Mouse (Mus musculus) kidney, postnatal 25 days (tissue): Measurements from ENCODE around the gene Ezh1.

ENCODE experiments used
- DNase-seq, 2 experiments: peaks; one replicate each; pipeline ENCODE4 v3.0.0; 2021; ENCODE audit warnings: mixed read lengths in 2 of 2

Gene Ezh1

GRCm38 (mm10) chr11:101180261-101180660 lies 46.0 kb downstream of the Ezh1 start:
- no peak for DNase-seq

GRCm38 (mm10) chr11:101179306-101179705 lies 47.0 kb downstream of the Ezh1 start:
- DNase-seq = no peak

- no peak for DNase-seq
These were observed 47.9 kb downstream of the Ezh1 start for GRCm38 (mm10) chr11:101178061-101179058.

- DNase-seq = peak; percentile 69 to 76
These were observed 49.1 kb downstream of the Ezh1 start for GRCm38 (mm10) chr11:101176933-101177773.

GRCm38 (mm10) chr11:101176117-101176691 lies 50.1 kb downstream of the Ezh1 start:
- DNase-seq = peak; percentile 54 to 64

GRCm38 (mm10) chr11:101175636-101176116 lies 50.6 kb downstream of the Ezh1 start:
- no peak for DNase-seq

- DNase-seq = no peak
These were observed 51.2 kb downstream of the Ezh1 start, which contains the start of gene Ccr10 for GRCm38 (mm10) chr11:101174851-101175628. TSS of gene Ccr10 (minus strand) at chr11:101175443.

GRCm38 (mm10) chr11:101174389-101174745 lies 51.9 kb downstream of the Ezh1 start:
- DNase-seq = peak; percentile 52 to 69

- peak; percentile 82 to 92 for DNase-seq
These were observed 52.5 kb downstream of the Ezh1 start for GRCm38 (mm10) chr11:101173631-101174388.

- peak; percentile 89 to 92 for DNase-seq
These were observed 53.2 kb downstream of the Ezh1 start for GRCm38 (mm10) chr11:101173112-101173511.

- no peak for DNase-seq
These were observed 53.8 kb downstream of the Ezh1 start for GRCm38 (mm10) chr11:101172434-101172815.

GRCm38 (mm10) chr11:101171721-101172433 lies 54.4 kb downstream of the Ezh1 start:
- DNase-seq = peak; percentile 76 to 89

- peak; percentile 97 to 99 for DNase-seq
These were observed 55.3 kb downstream of the Ezh1 start, which contains the start of gene Plekhh3 for GRCm38 (mm10) chr11:101170811-101171610. TSS of gene Plekhh3 (minus strand) at chr11:101171351.

GRCm38 (mm10) chr11:101170354-101170810 lies 55.9 kb downstream of the Ezh1 start, which contains the start of gene Cntnap1:
TSS of gene Cntnap1 (plus strand) at chr11:101170523.
- peak; percentile 62 to 86 for DNase-seq

- peak in 1 of 2 experiments; percentile 35 for DNase-seq
These were observed 56.8 kb downstream of the Ezh1 start for GRCm38 (mm10) chr11:101169301-101170107.

GRCm38 (mm10) chr11:101168301-101168980 lies 57.8 kb downstream of the Ezh1 start:
- DNase-seq = peak; percentile 69 to 77

GRCm38 (mm10) chr11:101167963-101168300 lies 58.3 kb downstream of the Ezh1 start:
- no peak for DNase-seq
